Mouse (Mus musculus) liver, embryonic 12.5 days (tissue): ENCODE measurements around the gene Fam120b. TPM values are rescaled to one million over a fixed set of nuclear protein-coding genes. Genes with fewer than 3 reads are reported as not detected.

Experiments
- ATAC-seq: fragments of 200-750 bp; cut with Nextera tagmentation; 2 replicates; pipeline ENCODE4 v1.8.0; 2017; ENCODE audit warnings: moderate number of reproducible peaks, mild to moderate bottlenecking, moderate library complexity
- H3K27ac ChIP-seq: fragments of 300-500 bp; sonication (generic); 2 replicates; pipeline ENCODE4 v1.5.1; 2016; ENCODE audit warnings: mild to moderate bottlenecking
- H3K27me3 ChIP-seq: fragments of 300-500 bp; sonication (generic); replicated peaks from 2 replicates; pipeline ENCODE4 v1.6.1; 2016; ENCODE audit warnings: mild to moderate bottlenecking, moderate library complexity
- H3K36me3 ChIP-seq: fragments of 300-500 bp; sonication (generic); 2 replicates; pipeline ENCODE4 v1.6.1; 2016; ENCODE audit warnings: mild to moderate bottlenecking, moderate library complexity
- H3K4me1 ChIP-seq: fragments of 300-500 bp; sonication (generic); 2 replicates; pipeline ENCODE4 v1.6.1; 2016
- H3K4me2 ChIP-seq: fragments of 300-500 bp; sonication (generic); 2 replicates; pipeline ENCODE4 v1.6.1; 2016; ENCODE audit warnings: mild to moderate bottlenecking, moderate library complexity
- H3K4me3 ChIP-seq: fragments of 300-500 bp; sonication (generic); 2 replicates; pipeline ENCODE4 v1.5.1; 2016; ENCODE audit warnings: mild to moderate bottlenecking, moderate library complexity
- H3K9ac ChIP-seq: fragments of 300-500 bp; sonication (generic); 2 replicates; pipeline ENCODE4 v1.6.1; 2016; ENCODE audit warnings: mild to moderate bottlenecking, moderate library complexity
- H3K9me3 ChIP-seq: fragments of 300-500 bp; sonication (generic); replicated peaks from 2 replicates; pipeline ENCODE4 v1.6.1; 2016; ENCODE audit warnings: mild to moderate bottlenecking, moderate library complexity
- WGBS: fragments of 180-500 bp; shearing (Covaris S2); methylation state at CpG from one replicate; pipeline ENCODE4 v1.1.7; 2016; ENCODE audit not compliant: insufficient replicate concordance; 5-methylcytosine and 5-hydroxymethylcytosine counted together
- polyA plus RNA-seq: library from polyadenylated mRNA; unstranded; fragments of >200 nt; fragmentation: Nextera tagmentation; extraction: Ambion mirVana; gene quantifications from 2 replicates; pipeline ENCODE4 v1.2.1, GENCODE M21; 2016

Gene Fam120b
- polyA plus RNA-seq, 1 experiment from 2014 or later: 8.6 TPM

- Histone ChIP-seq H3K9me3 (no peaks in the 10 kb centered on the region), H3K36me3 (peaks cover 3% of the 10 kb centered on the region; the same call in 1 of the 2 replicates), H3K27me3 (peaks cover 89% of the 10 kb centered on the region), H3K4me2 (no peak overlapping the region), H3K9ac (no peak overlapping the region), H3K27ac (no peak overlapping the region), H3K4me1 (peaks cover 35% of the 10 kb centered on the region), H3K4me3 (no peak overlapping the region)
- WGBS: 55% methylated on average over 15 of the region's 15 CpGs
- ATAC-seq: no peak
These were observed 22.9 kb upstream of the Fam120b start for GRCm38 (mm10) chr17:15372931-15373652.

GRCm38 (mm10) chr17:15374321-15375141, 21.5 kb upstream of the Fam120b start:
- H3K27ac ChIP-seq: no peak overlapping the region
- no peak for ATAC-seq

DNA sequence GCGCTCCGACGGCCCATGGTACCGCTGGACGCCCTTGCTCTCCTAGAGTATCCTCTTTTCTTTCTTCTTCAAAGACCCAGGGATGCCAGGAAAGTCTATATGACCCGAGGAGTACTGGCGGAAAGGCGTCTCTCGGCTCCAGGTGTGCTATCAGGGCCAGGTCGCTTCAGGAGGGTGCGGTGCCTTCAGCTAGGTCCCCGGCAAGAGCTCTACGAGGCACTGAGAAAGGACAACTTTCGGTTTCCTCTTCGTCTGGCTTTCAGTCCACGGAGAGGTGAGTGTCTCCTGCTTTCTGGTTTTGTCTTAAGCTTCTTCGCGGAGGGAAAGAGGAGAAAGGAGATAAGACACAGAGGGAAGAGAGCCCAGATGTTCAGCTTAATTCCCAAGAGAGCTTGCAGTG, 20.8 kb upstream of the Fam120b start:
- WGBS: 2% methylated on average over 18 of the region's 18 CpGs
- peak overlapping the region; percentile 22; the same call in 1 of the 2 replicates for H3K9ac ChIP-seq
- H3K4me3 ChIP-seq: peak overlapping the region; percentile 53
- H3K4me1 ChIP-seq: peaks cover 35% of the 10 kb centered on the region
- ATAC-seq: no peak
- H3K27ac ChIP-seq: no peak overlapping the region
- H3K36me3 ChIP-seq: no peaks in the 10 kb centered on the region
- H3K9me3 ChIP-seq: no peaks in the 10 kb centered on the region
- peaks cover 95% of the 10 kb centered on the region for H3K27me3 ChIP-seq
- H3K4me2 ChIP-seq: peak overlapping the region; percentile 73

More at GRCm38 (mm10) chr17:15374321-15375141, 21.5 kb upstream of the Fam120b start:
- Histone ChIP-seq H3K4me1 (peaks cover 35% of the 10 kb centered on the region), H3K4me3 (peak overlapping the region; percentile 53), H3K4me2 (peak overlapping the region; percentile 73), H3K36me3 (no peaks in the 10 kb centered on the region), H3K9me3 (no peaks in the 10 kb centered on the region), H3K9ac (peak overlapping the region; percentile 22), H3K27me3 (peaks cover 95% of the 10 kb centered on the region)
- WGBS: 3% methylated on average over 50 of the region's 50 CpGs

- ATAC-seq: peak; percentile 56
- under 1% methylated on average over 68 of the region's 69 CpGs for WGBS
- no peak overlapping the region for H3K27ac ChIP-seq
These were observed 20.1 kb upstream of the Fam120b start for GRCm38 (mm10) chr17:15375701-15376493.

GRCm38 (mm10) chr17:15376494-15377181, 19.4 kb upstream of the Fam120b start, which contains the start of gene Dll1:
Dll1 (minus strand) TSS chr17:15376872.
- no peak for ATAC-seq
- peaks cover 45% of the 10 kb centered on the region for H3K4me1 ChIP-seq
- no peaks in the 10 kb centered on the region for H3K36me3 ChIP-seq
- peak within 1 kb of the TSS; percentile 53 for H3K4me3 ChIP-seq
- H3K9ac ChIP-seq: 0 out of 2 replicates have a peak within 1 kb of the TSS, but pooled peaks have one; percentile 6
- H3K27me3 ChIP-seq: peaks cover 100% of the 10 kb centered on the region
- peak within 1 kb of the TSS; percentile 73 for H3K4me2 ChIP-seq
- H3K27ac ChIP-seq: no peak within 1 kb of the TSS
- WGBS: 1% methylated on average over 36 of the region's 36 CpGs
- no peaks in the 10 kb centered on the region for H3K9me3 ChIP-seq

More at GRCm38 (mm10) chr17:15375701-15376493, 20.1 kb upstream of the Fam120b start:
- Histone ChIP-seq H3K9me3 (no peaks in the 10 kb centered on the region), H3K9ac (0 out of 2 replicates have a peak overlapping the region, but pooled peaks have one; percentile 6), H3K27me3 (peaks cover 96% of the 10 kb centered on the region), H3K36me3 (no peaks in the 10 kb centered on the region), H3K4me1 (peaks cover 42% of the 10 kb centered on the region), H3K4me3 (peak overlapping the region; percentile 53), H3K4me2 (peak overlapping the region; percentile 73)

- H3K4me2 ChIP-seq: no peak overlapping the region
These were observed 18.1 kb upstream of the Fam120b start for GRCm38 (mm10) chr17:15377901-15378300.

GRCm38 (mm10) chr17:15378413-15379109, 17.4 kb upstream of the Fam120b start:
- H3K9ac ChIP-seq: no peak overlapping the region

More at GRCm38 (mm10) chr17:15377901-15378300, 18.1 kb upstream of the Fam120b start:
- ATAC-seq: no peak
- Histone ChIP-seq H3K9me3 (no peaks in the 10 kb centered on the region), H3K27ac (no peak overlapping the region), H3K27me3 (peaks cover 100% of the 10 kb centered on the region), H3K4me1 (peaks cover 34% of the 10 kb centered on the region), H3K36me3 (no peaks in the 10 kb centered on the region), H3K4me3 (no peak overlapping the region), H3K9ac (no peak overlapping the region)
- WGBS: 0% methylated on average over 1 of the region's 1 CpGs

GRCm38 (mm10) chr17:15379741-15380526, 16.1 kb upstream of the Fam120b start:
- H3K4me2 ChIP-seq: peak overlapping the region; percentile 55

More at GRCm38 (mm10) chr17:15378413-15379109, 17.4 kb upstream of the Fam120b start:
- no peak overlapping the region for H3K4me3 ChIP-seq
- 12% methylated on average over 15 of the region's 15 CpGs for WGBS
- H3K36me3 ChIP-seq: no peaks in the 10 kb centered on the region
- peaks cover 34% of the 10 kb centered on the region for H3K4me1 ChIP-seq
- no peak for ATAC-seq
- H3K9me3 ChIP-seq: no peaks in the 10 kb centered on the region
- no peak overlapping the region for H3K4me2 ChIP-seq
- H3K27ac ChIP-seq: no peak overlapping the region
- H3K27me3 ChIP-seq: peaks cover 100% of the 10 kb centered on the region

GRCm38 (mm10) chr17:15380641-15381051, 15.4 kb upstream of the Fam120b start:
- Histone ChIP-seq H3K4me2 (peak overlapping the region; percentile 55), H3K9me3 (no peaks in the 10 kb centered on the region), H3K36me3 (no peaks in the 10 kb centered on the region), H3K4me3 (peak overlapping the region; percentile 34), H3K27me3 (peaks cover 87% of the 10 kb centered on the region), H3K27ac (no peak overlapping the region), H3K4me1 (peaks cover 22% of the 10 kb centered on the region), H3K9ac (no peak overlapping the region)
- no peak for ATAC-seq
- WGBS: 2% methylated on average over 27 of the region's 27 CpGs

More at GRCm38 (mm10) chr17:15379741-15380526, 16.1 kb upstream of the Fam120b start:
- Histone ChIP-seq H3K9ac (no peak overlapping the region), H3K4me1 (peaks cover 26% of the 10 kb centered on the region), H3K4me3 (peak overlapping the region; percentile 34; the same call in 1 of the 2 replicates), H3K36me3 (no peaks in the 10 kb centered on the region), H3K9me3 (no peaks in the 10 kb centered on the region), H3K27me3 (peaks cover 92% of the 10 kb centered on the region), H3K27ac (no peak overlapping the region)
- WGBS: 12% methylated on average over 17 of the region's 17 CpGs
- no peak for ATAC-seq
